Mouse (Mus musculus): Measurements from ENCODE around the gene Ptprr.

- no peak; the same call in 1 of the 2 replicates for TF ChIP-seq EP300 (IDR thresholded peaks at IDR 0.05)
- TF ChIP-seq CTCF (IDR thresholded peaks at IDR 0.05) = no peak
These were observed 257.3 kb downstream of the Ptprr start, which contains the start of gene Ptprb for GRCm38 (mm10) chr10:116275280-116275679.
